ENCODE assay signal across 31 mouse cellular contexts in genomic region chr3:87893367-87893905, GRCm38 (mm10). TPM values are rescaled to one million over a fixed set of nuclear protein-coding genes. Genes with fewer than 3 reads are reported as not detected.
DNase-seq lines count a peak whose midpoint lies in the region; ATAC-seq and TF ChIP-seq lines count a peak whose summit lies in the region.
"Had no signal": no experiment of that assay in that cellular context is flagged by ENCODE, and none has a peak within 500 bp of the region (broad histone marks: within the 10 kb centered on the region; RNA-seq: fewer than 3 reads in every experiment).

No protein-coding gene starts in this region.

- WGBS in liver, embryonic 12.5 days (ENCODE audit: insufficient replicate concordance) = 74% methylated on average over 3 of the region's 3 CpGs
- WGBS in liver, postnatal 0 days (ENCODE audit: insufficient replicate concordance) = 70% methylated on average over 3 of the region's 3 CpGs
- 68% methylated on average over 3 of the region's 3 CpGs for WGBS in liver, embryonic 14.5 days (ENCODE audit: insufficient replicate concordance)
- WGBS in forebrain, embryonic 15.5 days = 66% methylated on average over 3 of the region's 3 CpGs
- WGBS in stomach, postnatal 0 days = 66% methylated on average over 3 of the region's 3 CpGs
- 75% methylated on average over 3 of the region's 3 CpGs for WGBS in kidney, embryonic 16.5 days

- ATAC-seq in liver, embryonic 12.5 days = peak; percentile 63
- ATAC-seq in liver, postnatal 0 days = no peak
- peak; percentile 60; the same call in 1 of the 2 replicates for ATAC-seq in liver, embryonic 14.5 days (ENCODE audit: insufficient read depth)
- no peak for ATAC-seq in forebrain, embryonic 15.5 days (replicated peaks)
- no peak for ATAC-seq in stomach, postnatal 0 days (ENCODE audit: low FRiP score, low TSS enrichment)
- no peak for ATAC-seq in kidney, embryonic 16.5 days (ENCODE audit: low FRiP score, low TSS enrichment)
- ATAC-seq: forebrain, embryonic 16.5 days; intestine, postnatal 0 days; midbrain, embryonic 16.5 days had no signal

- H3K9ac ChIP-seq in liver, embryonic 12.5 days = 0 out of 2 replicates have a peak overlapping the region, but pooled peaks have one; percentile 3
- H3K9ac ChIP-seq in liver, postnatal 0 days (replicated peaks) = no peak overlapping the region
- no peak overlapping the region for H3K9ac ChIP-seq in liver, embryonic 14.5 days (replicated peaks)
- no peak overlapping the region for H3K9ac ChIP-seq in forebrain, embryonic 15.5 days (replicated peaks)
- no peak overlapping the region for H3K9ac ChIP-seq in stomach, postnatal 0 days (ENCODE audit: low read length)
- no peak overlapping the region for H3K9ac ChIP-seq in kidney, embryonic 16.5 days (replicated peaks; ENCODE audit: low read length)
- H3K9ac ChIP-seq: heart, embryonic 12.5 days; hindbrain, embryonic 14.5 days; limb, embryonic 12.5 days; neural tube, embryonic 13.5 days had no signal

- H3K36me3 ChIP-seq in liver, embryonic 12.5 days = no peaks in the 10 kb centered on the region
- no peaks in the 10 kb centered on the region for H3K36me3 ChIP-seq in liver, postnatal 0 days (replicated peaks; ENCODE audit: insufficient read depth, low read length)
- H3K36me3 ChIP-seq in liver, embryonic 14.5 days (replicated peaks; ENCODE audit: control insufficient read depth, insufficient read depth, low read depth) = no peaks in the 10 kb centered on the region
- H3K36me3 ChIP-seq in forebrain, embryonic 15.5 days = no peaks in the 10 kb centered on the region
- no peaks in the 10 kb centered on the region for H3K36me3 ChIP-seq in stomach, postnatal 0 days (ENCODE audit: control insufficient read depth, insufficient read depth, low read length)
- H3K36me3 ChIP-seq in kidney, embryonic 16.5 days (ENCODE audit: insufficient read depth, low read length) = no peaks in the 10 kb centered on the region
- H3K36me3 ChIP-seq: forebrain, embryonic 10.5 days; G1E; heart, embryonic 12.5 days; limb, embryonic 12.5 days; neural tube, embryonic 13.5 days had no signal

- H3K4me1 ChIP-seq in liver, embryonic 12.5 days = peaks cover 16% of the 10 kb centered on the region
- H3K4me1 ChIP-seq in liver, postnatal 0 days (ENCODE audit: insufficient read depth) = 0 out of 2 replicates have a peak, but pooled peaks cover 3% of the 10 kb centered on the region
- H3K4me1 ChIP-seq in liver, embryonic 14.5 days (replicated peaks; ENCODE audit: control insufficient read depth in 2 of 2, insufficient read depth in 2 of 2, low read length in 1 of 2) = peaks cover 11 to 13% of the 10 kb centered on the region in 2 experiments
- no peaks in the 10 kb centered on the region for H3K4me1 ChIP-seq in forebrain, embryonic 15.5 days
- no peaks in the 10 kb centered on the region for H3K4me1 ChIP-seq in stomach, postnatal 0 days (replicated peaks; ENCODE audit: control insufficient read depth, insufficient read depth)
- H3K4me1 ChIP-seq in kidney, embryonic 16.5 days (ENCODE audit: insufficient read depth, low read length) = no peaks in the 10 kb centered on the region
- H3K4me1 ChIP-seq: forebrain, embryonic 10.5 days; heart, embryonic 12.5 days; limb, embryonic 12.5 days; neural tube, embryonic 13.5 days had no signal

- 0 out of 2 replicates have a peak, but pooled peaks cover under 1% of the 10 kb centered on the region for H3K9me3 ChIP-seq in liver, embryonic 12.5 days (replicated peaks)
- H3K9me3 ChIP-seq in liver, postnatal 0 days (ENCODE audit: low read length) = no peaks in the 10 kb centered on the region; the same call in 1 of the 2 replicates
- no peaks in the 10 kb centered on the region for H3K9me3 ChIP-seq in liver, embryonic 14.5 days (ENCODE audit: control insufficient read depth, low read length)
- H3K9me3 ChIP-seq in forebrain, embryonic 15.5 days = no peaks in the 10 kb centered on the region
- H3K9me3 ChIP-seq in stomach, postnatal 0 days (ENCODE audit: control insufficient read depth, low read length) = no peaks in the 10 kb centered on the region
- no peaks in the 10 kb centered on the region for H3K9me3 ChIP-seq in kidney, embryonic 16.5 days (ENCODE audit: low read length)
- H3K9me3 ChIP-seq: limb, embryonic 12.5 days; neural tube, embryonic 13.5 days had no signal

- H3K27ac ChIP-seq in liver, embryonic 12.5 days = peak overlapping the region; percentile 52
- H3K27ac ChIP-seq in liver, postnatal 0 days (ENCODE audit: low read depth) = no peak overlapping the region
- peak overlapping the region; percentile 5 for H3K27ac ChIP-seq in liver, embryonic 14.5 days
- no peak overlapping the region for H3K27ac ChIP-seq in forebrain, embryonic 15.5 days (replicated peaks)
- H3K27ac ChIP-seq in stomach, postnatal 0 days (replicated peaks) = no peak overlapping the region
- H3K27ac ChIP-seq in kidney, embryonic 16.5 days (ENCODE audit: low read length) = no peak overlapping the region
- H3K27ac ChIP-seq: forebrain, embryonic 10.5 days; gastrocnemius, adult 2 months; heart, adult 2 months; hindbrain, embryonic 14.5 days; left cerebral cortex, adult 2 months; limb, embryonic 12.5 days; macrophage; neural tube, embryonic 13.5 days had no signal

- DNase-seq in liver, postnatal 0 days = no peak
- peak; percentile 92 for DNase-seq in R1 (ENCODE audit: low read depth, low spot score)
- DNase-seq in liver, embryonic 14.5 days (ENCODE audit: low read depth in 3 of 3, low spot score in 3 of 3) = no peak
- DNase-seq in stomach, postnatal 0 days (ENCODE audit: low spot score) = no peak
- DNase-seq: adrenal gland, postnatal 36 days; cerebellum, adult 8-10 months; cerebellum, postnatal 25 days; gastrocnemius, adult 2 months; gastrocnemius, postnatal 36 days; heart, adult 2 months; kidney, adult 9 months; kidney, postnatal 14 days; lung, adult 18-20 months; lung, postnatal 10 days; right cerebral cortex, postnatal 4 days; thymus, adult 2 months; thymus, postnatal 36 days had no signal

- TF ChIP-seq EP300 in liver, postnatal 0 days (IDR thresholded peaks at IDR 0.05; ENCODE audit: low read depth) = no peak
- no peak for TF ChIP-seq EP300 in liver, embryonic 14.5 days (IDR thresholded peaks at IDR 0.05; ENCODE audit: low read depth)
- TF ChIP-seq EP300 in stomach, postnatal 0 days (optimal IDR thresholded peaks at IDR 0.05) = no peak

- no peak for TF ChIP-seq CTCF in liver, postnatal 0 days (IDR thresholded peaks at IDR 0.05; ENCODE audit: low read depth)
- TF ChIP-seq CTCF in liver, embryonic 14.5 days (IDR thresholded peaks at IDR 0.05; ENCODE audit: low read depth) = no peak
- no peak for TF ChIP-seq CTCF in stomach, postnatal 0 days (IDR thresholded peaks at IDR 0.05; ENCODE audit: low read depth)

- no peak overlapping the region for H3K4me3 ChIP-seq in liver, embryonic 12.5 days
- H3K4me3 ChIP-seq in liver, postnatal 0 days (ENCODE audit: low read depth, low read length) = no peak overlapping the region
- H3K4me3 ChIP-seq in liver, embryonic 14.5 days (ENCODE audit: insufficient read depth in 1 of 2, low read depth in 2 of 2, low read length in 2 of 2) = no peak overlapping the region
- H3K4me3 ChIP-seq in forebrain, embryonic 15.5 days = no peak overlapping the region
- no peak overlapping the region for H3K4me3 ChIP-seq in stomach, postnatal 0 days (ENCODE audit: low read depth, low read length)
- no peak overlapping the region for H3K4me3 ChIP-seq in kidney, embryonic 16.5 days (ENCODE audit: low read length)
- H3K4me3 ChIP-seq: forebrain, embryonic 10.5 days; gastrocnemius, adult 2 months; heart, adult 2 months; heart, embryonic 12.5 days; left cerebral cortex, adult 2 months; limb, embryonic 12.5 days; neural tube, embryonic 13.5 days had no signal

- no peaks in the 10 kb centered on the region for H3K27me3 ChIP-seq in liver, embryonic 12.5 days (replicated peaks)
- no peaks in the 10 kb centered on the region for H3K27me3 ChIP-seq in liver, postnatal 0 days (ENCODE audit: insufficient read depth, low read length)
- no peaks in the 10 kb centered on the region for H3K27me3 ChIP-seq in liver, embryonic 14.5 days (ENCODE audit: control insufficient read depth, insufficient read depth, low read length)
- H3K27me3 ChIP-seq in forebrain, embryonic 15.5 days = no peaks in the 10 kb centered on the region
- H3K27me3 ChIP-seq in stomach, postnatal 0 days (ENCODE audit: control insufficient read depth, insufficient read depth, low read length) = no peaks in the 10 kb centered on the region
- H3K27me3 ChIP-seq in kidney, embryonic 16.5 days (ENCODE audit: insufficient read depth, low read length) = no peaks in the 10 kb centered on the region
- H3K27me3 ChIP-seq: heart, embryonic 12.5 days; limb, embryonic 12.5 days; neural tube, embryonic 13.5 days had no signal

- H3K4me2 ChIP-seq in liver, embryonic 12.5 days = no peak overlapping the region
- no peak overlapping the region for H3K4me2 ChIP-seq in liver, postnatal 0 days (ENCODE audit: low read depth, low read length)
- H3K4me2 ChIP-seq in liver, embryonic 14.5 days (ENCODE audit: low read depth) = no peak overlapping the region
- no peak overlapping the region for H3K4me2 ChIP-seq in forebrain, embryonic 15.5 days (replicated peaks)
- no peak overlapping the region for H3K4me2 ChIP-seq in stomach, postnatal 0 days (replicated peaks; ENCODE audit: low read depth)
- H3K4me2 ChIP-seq in kidney, embryonic 16.5 days (replicated peaks; ENCODE audit: low read depth, low read length) = no peak overlapping the region
- H3K4me2 ChIP-seq: heart, embryonic 12.5 days; hindbrain, embryonic 14.5 days; limb, embryonic 12.5 days; neural tube, embryonic 13.5 days had no signal

RNA-seq across cellular contexts. Expression of gene Prcc, which starts 8.0 kb away (rescaled TPM):
- 8.7 and 8.9 TPM in 2 replicates for polyA plus RNA-seq in liver, embryonic 12.5 days (2016; fragmentation: Nextera tagmentation; extraction: Ambion mirVana)
- 4.4 and 4.5 TPM in 2 replicates for polyA plus RNA-seq in liver, postnatal 0 days (2015; fragmentation: Nextera tagmentation; extraction: Ambion mirVana)
- polyA plus RNA-seq in liver, embryonic 14.5 days (2012; rRNA removed) = 14.8 and 15.4 TPM in 2 replicates
- polyA plus RNA-seq in liver, embryonic 14.5 days (2014; fragmentation: Nextera tagmentation; extraction: Ambion mirVana) = 5.0 and 6.7 TPM in 2 replicates
- 16.5 and 17.3 TPM in 2 replicates for polyA plus RNA-seq in forebrain, embryonic 15.5 days (2015; fragmentation: Nextera tagmentation; extraction: Ambion mirVana)
- 7.1 and 8.0 TPM in 2 replicates for polyA plus RNA-seq in stomach, postnatal 0 days (2015; fragmentation: Nextera tagmentation; extraction: Ambion mirVana)
- polyA plus RNA-seq in kidney, embryonic 16.5 days (2015; fragmentation: Nextera tagmentation; extraction: Ambion mirVana) = 13.3 and 13.8 TPM in 2 replicates

RNA-seq across cellular contexts. Expression of gene Hdgf, which starts 12.7 kb away (rescaled TPM):
- polyA plus RNA-seq in liver, embryonic 12.5 days (2016; fragmentation: Nextera tagmentation; extraction: Ambion mirVana) = 393 and 400 TPM in 2 replicates
- polyA plus RNA-seq in liver, postnatal 0 days (2015; fragmentation: Nextera tagmentation; extraction: Ambion mirVana) = 116 and 123 TPM in 2 replicates
- polyA plus RNA-seq in liver, embryonic 14.5 days (2012; rRNA removed) = 108 and 167 TPM in 2 replicates
- polyA plus RNA-seq in liver, embryonic 14.5 days (2014; fragmentation: Nextera tagmentation; extraction: Ambion mirVana) = 204 and 256 TPM in 2 replicates
- polyA plus RNA-seq in forebrain, embryonic 15.5 days (2015; fragmentation: Nextera tagmentation; extraction: Ambion mirVana) = 226 and 235 TPM in 2 replicates
- polyA plus RNA-seq in stomach, postnatal 0 days (2015; fragmentation: Nextera tagmentation; extraction: Ambion mirVana) = 165 and 168 TPM in 2 replicates
- 83.2 and 115 TPM in 2 replicates for polyA plus RNA-seq in kidney, embryonic 16.5 days (2015; fragmentation: Nextera tagmentation; extraction: Ambion mirVana)

RNA-seq across cellular contexts. Expression of gene Mrpl24, which starts 25.9 kb away (rescaled TPM):
- polyA plus RNA-seq in liver, embryonic 12.5 days (2016; fragmentation: Nextera tagmentation; extraction: Ambion mirVana) = 57.0 and 57.3 TPM in 2 replicates
- 50.3 and 54.1 TPM in 2 replicates for polyA plus RNA-seq in liver, postnatal 0 days (2015; fragmentation: Nextera tagmentation; extraction: Ambion mirVana)
- 43.9 and 50.1 TPM in 2 replicates for polyA plus RNA-seq in liver, embryonic 14.5 days (2012; rRNA removed)
- 37.9 and 43.4 TPM in 2 replicates for polyA plus RNA-seq in liver, embryonic 14.5 days (2014; fragmentation: Nextera tagmentation; extraction: Ambion mirVana)
- 62.7 and 68.2 TPM in 2 replicates for polyA plus RNA-seq in forebrain, embryonic 15.5 days (2015; fragmentation: Nextera tagmentation; extraction: Ambion mirVana)
- polyA plus RNA-seq in stomach, postnatal 0 days (2015; fragmentation: Nextera tagmentation; extraction: Ambion mirVana) = 61.4 and 63.4 TPM in 2 replicates
- 76.1 and 80.1 TPM in 2 replicates for polyA plus RNA-seq in kidney, embryonic 16.5 days (2015; fragmentation: Nextera tagmentation; extraction: Ambion mirVana)

RNA-seq across cellular contexts. Expression of gene Isg20l2, which starts 36.7 kb away (rescaled TPM):
- 51.9 and 52.2 TPM in 2 replicates for polyA plus RNA-seq in liver, embryonic 12.5 days (2016; fragmentation: Nextera tagmentation; extraction: Ambion mirVana)
- 12.3 and 13.2 TPM in 2 replicates for polyA plus RNA-seq in liver, postnatal 0 days (2015; fragmentation: Nextera tagmentation; extraction: Ambion mirVana)
- polyA plus RNA-seq in liver, embryonic 14.5 days (2012; rRNA removed) = 9.3 and 14.8 TPM in 2 replicates
- polyA plus RNA-seq in liver, embryonic 14.5 days (2014; fragmentation: Nextera tagmentation; extraction: Ambion mirVana) = 9.7 and 11.0 TPM in 2 replicates
- polyA plus RNA-seq in forebrain, embryonic 15.5 days (2015; fragmentation: Nextera tagmentation; extraction: Ambion mirVana) = 49.7 and 50.0 TPM in 2 replicates
- polyA plus RNA-seq in stomach, postnatal 0 days (2015; fragmentation: Nextera tagmentation; extraction: Ambion mirVana) = 20.2 and 21.5 TPM in 2 replicates
- 60.2 and 68.7 TPM in 2 replicates for polyA plus RNA-seq in kidney, embryonic 16.5 days (2015; fragmentation: Nextera tagmentation; extraction: Ambion mirVana)

RNA-seq across cellular contexts. Expression of gene Rrnad1, which starts 37.1 kb away (rescaled TPM):
- 11.1 and 11.4 TPM in 2 replicates for polyA plus RNA-seq in liver, embryonic 12.5 days (2016; fragmentation: Nextera tagmentation; extraction: Ambion mirVana)
- polyA plus RNA-seq in liver, postnatal 0 days (2015; fragmentation: Nextera tagmentation; extraction: Ambion mirVana) = 4.3 TPM in 2 replicates
- 8.9 and 9.2 TPM in 2 replicates for polyA plus RNA-seq in liver, embryonic 14.5 days (2012; rRNA removed)
- 3.5 and 3.6 TPM in 2 replicates for polyA plus RNA-seq in liver, embryonic 14.5 days (2014; fragmentation: Nextera tagmentation; extraction: Ambion mirVana)
- polyA plus RNA-seq in forebrain, embryonic 15.5 days (2015; fragmentation: Nextera tagmentation; extraction: Ambion mirVana) = 20.1 and 20.2 TPM in 2 replicates
- polyA plus RNA-seq in stomach, postnatal 0 days (2015; fragmentation: Nextera tagmentation; extraction: Ambion mirVana) = 7.1 and 7.6 TPM in 2 replicates
- 19.9 and 22.7 TPM in 2 replicates for polyA plus RNA-seq in kidney, embryonic 16.5 days (2015; fragmentation: Nextera tagmentation; extraction: Ambion mirVana)

Comparison
In these comparisons a context has a peak if more than half of its experiments do, and no peak if none do; other contexts are left out.
1. ATAC-seq: peak in liver, embryonic 12.5 days (single experiment) and liver, embryonic 14.5 days (single experiment); none in liver, postnatal 0 days (single experiment), forebrain, embryonic 15.5 days (single experiment), stomach, postnatal 0 days (single experiment) and kidney, embryonic 16.5 days (single experiment).
2. H3K27ac ChIP-seq: peak in liver, embryonic 12.5 days (single experiment) and liver, embryonic 14.5 days (single experiment); none in liver, postnatal 0 days (single experiment), forebrain, embryonic 15.5 days (single experiment), stomach, postnatal 0 days (single experiment) and kidney, embryonic 16.5 days (single experiment).